Mouse (Mus musculus) G1E (cell line): ENCODE measurements at regions not wholly inside any gene's neighbourhood (a gene's known extent, or its start where the extent isn't known, plus 50 kb on each side); places are given as distances from the start of the nearest gene placed in this dataset.

Source experiments
- ATAC-seq: 2 replicates; pipeline ENCODE4 v1.8.0; 2016; ENCODE audit warnings: mild to moderate bottlenecking; ENCODE audit not compliant: insufficient number of reproducible peaks, poor library complexity, low FRiP score, severe bottlenecking; ENCODE audit errors: extremely low read depth
- DNase-seq: peaks from one replicate; pipeline ENCODE4 v3.0.0; 2012; ENCODE audit warnings: low spot score
- H3K27me3 ChIP-seq: 2 replicates; pipeline ENCODE4 v1.6.1; 2012; ENCODE audit warnings: mild to moderate bottlenecking, low read length, inconsistent platforms; ENCODE audit not compliant: insufficient read depth
- H3K36me3 ChIP-seq: replicated peaks from 2 replicates; pipeline ENCODE3; 2012; ENCODE audit warnings: mild to moderate bottlenecking, inconsistent platforms
- H3K4me1 ChIP-seq: 2 replicates; pipeline ENCODE4 v1.6.1; 2012; ENCODE audit warnings: low read depth, low read length, inconsistent platforms, mixed read lengths; ENCODE audit not compliant: insufficient read depth
- H3K4me3 ChIP-seq: 2 replicates; pipeline ENCODE4 v1.5.1; 2012; ENCODE audit warnings: low read depth, mild to moderate bottlenecking, inconsistent platforms, low read length, moderate library complexity, mixed read lengths
- H3K9me3 ChIP-seq: replicated peaks from 2 replicates; pipeline ENCODE4 v1.6.1; 2012; ENCODE audit warnings: inconsistent platforms
- CTCF ChIP-seq: IDR thresholded peaks from 2 replicates; pipeline ENCODE4 v1.5.1; 2012; ENCODE audit warnings: low read depth, low read length, inconsistent platforms, mixed read lengths
- GATA1 ChIP-seq: IDR thresholded peaks from 2 replicates; pipeline ENCODE4 v1.6.1; 2012; ENCODE audit warnings: borderline replicate concordance, low read length, inconsistent platforms, mixed read lengths
- GATA2 ChIP-seq: IDR thresholded peaks from 2 replicates; pipeline ENCODE4 v1.6.1; 2012; ENCODE audit warnings: low read depth, low read length, inconsistent platforms, borderline replicate concordance
- POLR2AphosphoS5 ChIP-seq: IDR thresholded peaks from 2 replicates; pipeline ENCODE4 v1.6.1; 2012; ENCODE audit warnings: low read depth, low read length, inconsistent platforms; ENCODE audit not compliant: insufficient replicate concordance
- TAL1 ChIP-seq: conservative IDR thresholded peaks from 2 replicates; pipeline ENCODE4 v1.6.1; 2012; ENCODE audit warnings: low read depth, low read length, inconsistent platforms, mixed read lengths

DNA sequence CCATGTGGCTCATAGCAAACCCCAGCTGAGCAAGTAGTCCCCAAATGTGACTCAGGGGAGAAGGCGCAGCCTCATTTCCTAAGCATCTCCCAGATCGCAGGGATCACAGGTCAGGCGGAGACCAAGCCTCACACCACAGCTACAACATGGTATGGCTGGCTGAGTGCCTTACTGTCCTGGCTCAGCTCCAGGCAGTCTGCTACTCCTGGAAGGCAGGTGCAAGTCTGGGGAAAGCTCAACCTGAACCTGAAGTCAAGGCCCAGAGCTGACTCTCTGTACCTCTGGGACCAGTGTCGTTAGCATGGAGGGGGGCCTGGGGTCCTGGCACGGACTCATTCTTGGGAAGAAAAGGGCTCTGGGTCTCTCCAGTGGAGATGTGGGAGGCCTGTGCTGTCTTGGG, 113.0 kb upstream of the A530016L24Rik start:
- no peaks in the 10 kb centered on the region for H3K4me1 ChIP-seq
- no peaks in the 10 kb centered on the region for H3K27me3 ChIP-seq
- DNase-seq (no peak), ATAC-seq (no peak)
- no peaks in the 10 kb centered on the region for H3K36me3 ChIP-seq
- TF ChIP-seq POLR2AphosphoS5 (no peak), CTCF (no peak), TAL1 (no peak)
- no peak overlapping the region for H3K4me3 ChIP-seq
- no peaks in the 10 kb centered on the region for H3K9me3 ChIP-seq

DNA sequence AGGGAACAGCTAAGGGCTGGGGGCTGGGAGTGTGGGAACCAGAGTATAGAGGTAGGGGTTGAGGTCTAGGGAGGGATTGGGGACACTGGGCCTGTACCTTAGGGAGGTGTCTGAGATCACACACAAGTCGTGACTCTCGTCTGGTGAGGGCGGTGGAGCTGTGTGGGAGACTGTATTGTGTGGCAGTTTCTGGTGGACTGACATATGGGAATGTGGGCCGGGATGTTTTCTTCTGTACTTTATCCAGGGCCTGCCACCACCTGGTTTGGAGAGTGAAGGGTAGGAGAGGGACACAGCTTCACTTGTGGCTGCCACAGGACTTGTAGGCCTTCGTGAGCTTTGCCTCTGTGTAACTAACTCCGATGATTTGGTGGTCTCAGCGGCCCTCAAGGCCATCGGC, 112.5 kb upstream of the A530016L24Rik start:
- no peaks in the 10 kb centered on the region for H3K36me3 ChIP-seq
- H3K9me3 ChIP-seq, result no peaks in the 10 kb centered on the region
- no peak for DNase-seq
- TF ChIP-seq GATA2, result no peak
- TF ChIP-seq GATA1, result no peak
- no peak for TF ChIP-seq CTCF
- no peak for TF ChIP-seq TAL1
- no peak for TF ChIP-seq POLR2AphosphoS5
- no peaks in the 10 kb centered on the region; the same call in 1 of the 2 replicates for H3K27me3 ChIP-seq
- no peaks in the 10 kb centered on the region for H3K4me1 ChIP-seq
- ATAC-seq, result no peak
- H3K4me3 ChIP-seq, result no peak overlapping the region

DNA sequence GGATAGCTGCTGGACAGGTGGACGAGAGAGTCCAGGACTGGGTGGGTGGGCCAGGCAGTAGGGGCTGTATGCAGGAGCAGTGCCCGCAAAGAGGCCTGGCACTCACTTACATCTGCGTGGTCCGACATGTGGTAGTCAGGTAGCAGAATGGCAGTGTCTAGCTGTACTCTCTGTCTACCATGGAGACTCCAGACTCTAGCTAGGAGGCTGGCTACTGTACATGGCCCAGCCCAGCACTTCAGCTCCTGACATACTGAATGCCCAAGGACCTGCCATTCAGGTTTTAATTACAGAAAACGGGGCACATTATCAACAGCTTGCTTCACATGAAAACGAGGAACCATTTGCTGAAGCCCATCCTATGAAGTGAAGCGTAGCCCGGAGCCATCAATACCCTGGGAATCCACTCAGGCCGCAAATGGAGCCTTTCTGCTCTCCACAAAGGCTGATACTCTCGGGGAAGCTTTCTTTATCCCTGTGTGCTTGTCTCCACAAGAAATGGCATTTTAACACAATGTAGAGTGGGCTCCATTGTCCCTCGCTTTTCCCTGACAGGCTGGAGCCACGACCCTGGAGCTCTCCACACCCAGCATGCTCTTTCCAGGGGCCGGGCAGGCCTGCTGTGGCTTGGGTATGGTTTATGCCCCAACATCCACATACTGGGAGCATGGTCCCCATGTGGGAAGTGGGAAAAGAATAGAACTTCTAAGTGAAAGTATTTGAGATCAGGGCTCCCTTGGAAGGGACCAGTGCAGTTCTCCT, 110.6 kb upstream of the A530016L24Rik start:
- no peaks in the 10 kb centered on the region for H3K4me1 ChIP-seq
- no peaks in the 10 kb centered on the region; the same call in 1 of the 2 replicates for H3K27me3 ChIP-seq
- TF ChIP-seq CTCF (no peak), GATA1 (no peak), POLR2AphosphoS5 (no peak), TAL1 (no peak)
- H3K36me3 ChIP-seq, result no peaks in the 10 kb centered on the region
- DNase-seq, result no peak
- ATAC-seq, result no peak
- no peaks in the 10 kb centered on the region for H3K9me3 ChIP-seq
- H3K4me3 ChIP-seq, result no peak overlapping the region

DNA sequence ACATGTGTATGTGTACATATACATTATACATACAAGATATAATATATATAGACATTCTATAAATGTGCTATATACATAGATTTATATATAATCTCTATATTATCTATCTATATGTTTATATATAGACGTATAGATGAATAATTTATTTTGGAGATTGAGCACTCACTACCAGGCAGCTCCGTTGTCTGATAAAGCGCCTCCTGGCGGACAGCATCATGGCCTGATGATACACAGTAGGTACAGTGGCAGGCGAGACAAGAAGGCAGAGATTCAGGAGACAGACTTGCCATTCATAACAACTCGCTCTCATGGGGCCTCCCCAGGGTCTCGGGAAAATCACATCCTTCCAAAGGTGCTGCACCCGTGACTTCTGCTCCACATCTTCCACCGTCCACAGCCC, 101.4 kb upstream of the A530016L24Rik start:
- no peak for DNase-seq
- no peaks in the 10 kb centered on the region for H3K27me3 ChIP-seq
- no peak for ATAC-seq
- no peaks in the 10 kb centered on the region for H3K36me3 ChIP-seq
- no peaks in the 10 kb centered on the region for H3K9me3 ChIP-seq
- no peak overlapping the region for H3K4me3 ChIP-seq
- TF ChIP-seq TAL1 (no peak), GATA2 (no peak), GATA1 (no peak), CTCF (no peak), POLR2AphosphoS5 (no peak)
- no peaks in the 10 kb centered on the region for H3K4me1 ChIP-seq

DNA sequence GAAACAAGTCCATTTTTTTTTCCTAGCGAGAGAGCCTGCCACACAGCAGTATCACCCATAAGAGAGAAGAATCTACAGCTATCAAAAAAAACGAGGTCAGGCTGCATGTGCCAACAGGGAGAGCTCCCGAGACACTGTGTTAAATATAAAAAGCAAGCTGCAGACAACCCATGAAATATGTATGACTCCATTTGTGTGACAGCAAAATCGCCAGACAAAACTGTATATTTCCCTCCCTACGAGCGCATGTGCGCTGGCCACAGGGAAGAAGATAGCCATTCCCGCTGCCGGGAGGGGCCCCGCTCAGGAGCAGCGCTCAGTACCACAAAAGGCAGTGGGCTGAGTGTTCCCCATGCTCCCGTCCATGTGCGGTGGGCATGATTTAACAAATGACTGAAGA, 93.3 kb upstream of the A530016L24Rik start:
- Histone ChIP-seq H3K36me3 (no peaks in the 10 kb centered on the region), H3K4me1 (no peaks in the 10 kb centered on the region), H3K27me3 (no peaks in the 10 kb centered on the region), H3K4me3 (no peak overlapping the region), H3K9me3 (no peaks in the 10 kb centered on the region)
- DNase-seq (no peak), ATAC-seq (no peak)
- TF ChIP-seq POLR2AphosphoS5, result no peak
- no peak for TF ChIP-seq GATA2
- TF ChIP-seq TAL1, result no peak
- TF ChIP-seq CTCF, result no peak
- no peak for TF ChIP-seq GATA1

DNA sequence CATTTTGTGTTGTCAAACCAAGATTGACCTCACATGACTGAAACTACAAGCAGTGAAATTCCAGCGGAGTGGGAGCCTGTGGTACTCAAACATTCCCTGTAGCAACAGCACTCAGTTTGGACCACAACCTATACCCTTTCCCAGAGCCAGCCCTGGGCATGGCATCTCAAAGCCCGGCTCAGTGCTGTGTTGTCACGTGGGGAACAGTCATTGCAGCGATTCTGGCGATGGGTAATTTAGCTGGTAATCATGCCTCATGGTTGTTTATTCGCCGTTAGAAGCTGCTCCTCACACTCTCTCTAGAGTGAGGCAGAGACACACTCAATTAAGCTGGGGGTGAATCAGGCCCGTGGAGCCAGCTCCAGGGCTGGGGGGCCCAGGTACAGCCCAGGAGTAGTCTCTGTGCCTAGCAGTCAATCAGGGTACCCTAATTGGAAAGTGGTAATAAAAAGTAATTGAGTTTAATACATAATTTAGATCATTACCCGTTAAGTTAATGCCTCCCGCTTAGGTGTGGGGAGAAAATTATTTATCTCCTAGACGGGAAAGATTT, 85.5 kb upstream of the A530016L24Rik start:
- Histone ChIP-seq H3K4me3 (no peak overlapping the region), H3K27me3 (no peaks in the 10 kb centered on the region), H3K36me3 (no peaks in the 10 kb centered on the region), H3K9me3 (no peaks in the 10 kb centered on the region), H3K4me1 (no peaks in the 10 kb centered on the region)
- no peak for DNase-seq
- TF ChIP-seq GATA2, result no peak
- TF ChIP-seq POLR2AphosphoS5, result no peak
- TF ChIP-seq GATA1, result no peak
- TF ChIP-seq TAL1, result no peak
- no peak for TF ChIP-seq CTCF
- no peak for ATAC-seq
